Mouse (Mus musculus): ENCODE measurements around the gene Dap. TPM values are rescaled to one million over a fixed set of nuclear protein-coding genes. Genes with fewer than 3 reads are reported as not detected.

The Dap gene
- polyA plus RNA-seq, 1 experiment = 21.9 TPM

DNA sequence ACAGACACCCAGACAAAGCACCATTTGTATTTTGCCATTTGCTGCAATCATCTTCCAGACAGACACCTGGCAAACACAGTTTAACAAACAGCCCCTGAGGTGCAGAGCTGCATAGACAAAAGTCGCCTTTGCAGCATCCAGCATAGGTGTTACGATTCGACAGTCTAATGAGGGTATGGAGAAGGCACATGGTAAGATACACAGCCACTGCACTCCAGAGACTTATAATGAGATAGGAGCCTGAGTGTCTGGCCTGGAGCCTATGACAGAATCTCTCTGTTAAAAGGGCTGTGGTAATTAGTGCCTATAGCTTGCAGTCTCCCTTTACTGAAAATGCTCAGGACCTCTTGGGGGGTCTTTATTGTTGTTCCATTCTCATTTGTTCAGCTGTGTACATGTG is 26.6 kb downstream of the Dap start:
- Histone ChIP-seq H3K27ac (ENCODE audit: insufficient read depth, low read length) (no peak overlapping the region), H3K4me1 (ENCODE audit: control insufficient read depth, insufficient read depth, low read length) (peaks cover 17% of the 10 kb centered on the region), H3K27me3 (ENCODE audit: control insufficient read depth, insufficient read depth, low read length) (no peaks in the 10 kb centered on the region), H3K4me3 (replicated peaks; ENCODE audit: insufficient read depth, low read depth, low read length) (no peak overlapping the region)
- DNase-seq = no peak
- WGBS = 79% methylated on average over 3 of the region's 3 CpGs
- no peak for TF ChIP-seq CTCF (IDR thresholded peaks at IDR 0.05; ENCODE audit: borderline replicate concordance, insufficient read depth, low read depth, low read length)
- TF ChIP-seq POLR2A (IDR thresholded peaks at IDR 0.05; ENCODE audit: borderline replicate concordance, insufficient read depth, low read length) = no peak

DNA sequence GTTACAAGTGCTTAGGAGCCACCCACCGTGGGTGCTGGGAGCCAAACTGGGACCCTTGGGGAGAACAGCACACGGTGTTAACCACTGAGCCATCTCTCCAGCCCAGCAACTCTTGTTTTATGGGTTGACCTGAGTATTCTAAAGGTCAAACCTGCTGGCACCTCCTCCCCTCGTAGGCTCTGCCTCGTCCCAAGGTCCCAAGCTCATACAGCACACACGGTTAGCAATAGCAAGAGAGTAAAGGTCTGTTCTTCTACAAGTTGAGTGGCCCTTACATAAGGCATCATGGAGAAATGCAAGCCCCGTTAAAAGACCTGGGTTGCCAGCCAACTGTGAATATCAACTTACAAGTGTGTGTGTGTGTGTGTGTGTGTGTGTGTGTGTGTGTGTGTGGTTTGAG is 27.1 kb downstream of the Dap start:
- DNase-seq = no peak
- Histone ChIP-seq H3K4me3 (replicated peaks; ENCODE audit: insufficient read depth, low read depth, low read length) (no peak overlapping the region), H3K4me1 (ENCODE audit: control insufficient read depth, insufficient read depth, low read length) (peaks cover 17% of the 10 kb centered on the region), H3K27ac (ENCODE audit: insufficient read depth, low read length) (no peak overlapping the region), H3K27me3 (ENCODE audit: control insufficient read depth, insufficient read depth, low read length) (no peaks in the 10 kb centered on the region)
- TF ChIP-seq CTCF (IDR thresholded peaks at IDR 0.05; ENCODE audit: borderline replicate concordance, insufficient read depth, low read depth, low read length) (no peak), POLR2A (IDR thresholded peaks at IDR 0.05; ENCODE audit: borderline replicate concordance, insufficient read depth, low read length) (no peak)
- WGBS = 92% methylated on average over 6 of the region's 6 CpGs

DNA sequence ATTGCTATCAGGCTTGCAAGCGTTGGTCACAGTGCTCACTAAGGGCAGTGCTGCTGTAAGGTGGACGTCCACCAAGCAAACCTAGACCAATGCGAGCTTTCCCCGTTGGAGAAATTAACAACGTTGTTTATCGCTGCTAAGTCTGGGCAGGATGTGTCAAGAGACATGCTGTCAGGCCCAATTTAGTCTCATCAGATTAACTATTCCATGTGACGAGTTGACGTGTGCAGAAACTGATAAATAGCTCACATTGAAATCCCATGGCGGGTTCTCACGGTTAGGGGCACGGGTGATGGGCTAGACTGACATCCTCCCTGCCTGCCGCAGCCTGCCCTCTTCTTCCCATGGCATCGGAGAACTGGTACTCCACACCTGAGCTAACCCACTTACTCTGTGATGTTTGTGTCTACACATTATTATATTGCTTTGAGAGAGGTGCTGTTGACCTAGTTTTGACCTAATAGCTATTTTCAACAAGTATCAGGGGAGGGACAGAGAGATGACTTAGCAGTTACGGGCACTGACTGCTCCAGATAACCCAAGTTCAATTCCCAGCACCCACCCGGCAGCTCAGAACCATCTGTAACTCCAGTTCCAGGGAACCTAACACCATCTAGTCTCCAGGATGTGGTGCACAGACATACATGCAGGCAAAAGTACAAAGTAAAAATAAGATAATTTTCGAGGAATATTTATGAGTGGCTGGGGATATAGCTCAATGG is 28.6 kb downstream of the Dap start:
- TF ChIP-seq POLR2A (IDR thresholded peaks at IDR 0.05; ENCODE audit: borderline replicate concordance, insufficient read depth, low read length) = no peak
- no peak for TF ChIP-seq CTCF (IDR thresholded peaks at IDR 0.05; ENCODE audit: borderline replicate concordance, insufficient read depth, low read depth, low read length)
- 83% methylated on average over 16 of the region's 16 CpGs for WGBS
- H3K4me3 ChIP-seq (replicated peaks; ENCODE audit: insufficient read depth, low read depth, low read length) = no peak overlapping the region
- no peak for DNase-seq
- no peak overlapping the region for H3K27ac ChIP-seq (ENCODE audit: insufficient read depth, low read length)
- no peaks in the 10 kb centered on the region for H3K27me3 ChIP-seq (ENCODE audit: control insufficient read depth, insufficient read depth, low read length)
- 0 out of 2 replicates have a peak, but pooled peaks cover 6% of the 10 kb centered on the region for H3K4me1 ChIP-seq (ENCODE audit: control insufficient read depth, insufficient read depth, low read length)

DNA sequence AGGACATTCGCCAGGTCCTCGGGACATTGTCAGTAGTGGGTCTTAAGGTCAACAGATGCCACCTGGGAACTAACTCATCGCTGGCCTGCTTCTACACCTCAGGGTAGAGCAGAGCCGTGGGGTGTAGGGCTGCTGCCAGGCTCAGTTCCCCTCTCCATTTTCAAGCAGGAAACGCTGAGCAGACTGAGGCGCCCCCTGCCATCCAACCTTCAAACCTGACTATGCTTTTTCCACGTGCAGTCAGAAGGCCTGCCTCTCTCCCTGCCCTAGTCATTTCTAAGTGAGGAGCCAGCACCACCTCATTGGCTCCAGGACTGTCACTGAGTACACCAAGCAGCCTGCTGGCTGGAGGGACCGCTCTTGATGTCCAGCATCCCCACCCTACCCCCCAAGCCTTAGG is 29.3 kb downstream of the Dap start:
- DNase-seq = no peak
- TF ChIP-seq CTCF (IDR thresholded peaks at IDR 0.05; ENCODE audit: borderline replicate concordance, insufficient read depth, low read depth, low read length) = no peak
- no peak for TF ChIP-seq POLR2A (IDR thresholded peaks at IDR 0.05; ENCODE audit: borderline replicate concordance, insufficient read depth, low read length)
- H3K4me1 ChIP-seq (ENCODE audit: control insufficient read depth, insufficient read depth, low read length) = 0 out of 2 replicates have a peak, but pooled peaks cover 4% of the 10 kb centered on the region
- 50% methylated on average over 8 of the region's 8 CpGs for WGBS
- H3K27ac ChIP-seq (ENCODE audit: insufficient read depth, low read length) = no peak overlapping the region
- H3K4me3 ChIP-seq (replicated peaks; ENCODE audit: insufficient read depth, low read depth, low read length) = no peak overlapping the region
- no peaks in the 10 kb centered on the region for H3K27me3 ChIP-seq (ENCODE audit: control insufficient read depth, insufficient read depth, low read length)

DNA sequence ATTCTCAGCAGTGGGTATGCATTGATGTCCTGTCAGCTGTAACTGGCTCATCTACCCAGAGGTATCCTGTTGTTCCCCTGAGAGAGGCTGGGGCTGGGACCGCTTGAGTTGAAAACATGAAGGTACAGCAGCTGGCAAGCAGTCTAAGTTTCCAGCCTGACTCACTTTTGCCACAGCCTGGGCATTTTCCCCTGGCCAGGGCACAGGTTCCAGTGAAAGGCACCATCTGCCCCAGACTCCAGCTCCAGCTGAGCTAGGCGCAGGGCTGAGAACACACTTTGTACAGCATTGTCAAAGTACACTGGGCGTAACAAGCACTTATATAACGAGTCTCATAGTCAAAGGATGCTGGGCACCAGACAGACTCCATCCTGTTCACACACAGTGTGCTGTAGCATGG is 29.8 kb downstream of the Dap start:
- H3K4me1 ChIP-seq (ENCODE audit: control insufficient read depth, insufficient read depth, low read length) = no peaks in the 10 kb centered on the region
- TF ChIP-seq POLR2A (IDR thresholded peaks at IDR 0.05; ENCODE audit: borderline replicate concordance, insufficient read depth, low read length) = no peak
- TF ChIP-seq CTCF (IDR thresholded peaks at IDR 0.05; ENCODE audit: borderline replicate concordance, insufficient read depth, low read depth, low read length) = no peak
- no peak for DNase-seq
- H3K27ac ChIP-seq (ENCODE audit: insufficient read depth, low read length) = no peak overlapping the region
- 83% methylated on average over 4 of the region's 4 CpGs for WGBS
- H3K27me3 ChIP-seq (ENCODE audit: control insufficient read depth, insufficient read depth, low read length) = no peaks in the 10 kb centered on the region
- H3K4me3 ChIP-seq (replicated peaks; ENCODE audit: insufficient read depth, low read depth, low read length) = no peak overlapping the region

DNA sequence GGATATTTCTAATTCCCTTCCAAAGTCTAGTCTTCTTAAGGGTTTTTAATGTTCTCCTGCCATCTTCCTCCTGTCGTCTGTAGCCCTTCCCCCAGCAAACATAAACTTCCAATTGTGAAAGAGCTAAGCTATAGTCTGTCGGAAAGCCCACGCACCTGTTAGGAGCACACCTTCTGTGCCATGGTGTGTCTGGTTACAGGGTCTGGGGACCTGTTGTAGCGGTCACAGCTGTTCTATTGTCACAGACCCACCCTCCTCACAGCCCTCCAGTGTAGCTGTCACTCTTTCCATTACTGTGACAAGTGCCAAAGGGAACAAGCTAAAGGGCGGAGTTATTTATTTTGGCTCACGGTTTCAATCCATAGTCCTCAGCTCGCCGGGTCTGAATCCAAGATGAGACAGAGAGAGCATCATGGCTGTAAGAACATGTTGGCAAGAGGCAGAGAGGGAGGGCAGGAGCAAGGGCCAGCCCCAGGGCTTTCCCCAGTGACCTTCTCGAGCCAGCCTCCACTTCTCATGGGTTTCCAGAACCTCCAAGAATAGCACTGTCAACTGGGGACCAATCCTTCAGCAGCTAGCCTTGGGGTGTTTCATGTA is 30.9 kb downstream of the Dap start:
- no peaks in the 10 kb centered on the region for H3K27me3 ChIP-seq (ENCODE audit: control insufficient read depth, insufficient read depth, low read length)
- TF ChIP-seq CTCF (IDR thresholded peaks at IDR 0.05; ENCODE audit: borderline replicate concordance, insufficient read depth, low read depth, low read length) (no peak), POLR2A (IDR thresholded peaks at IDR 0.05; ENCODE audit: borderline replicate concordance, insufficient read depth, low read length) (no peak)
- no peak overlapping the region for H3K4me3 ChIP-seq (replicated peaks; ENCODE audit: insufficient read depth, low read depth, low read length)
- no peak overlapping the region for H3K27ac ChIP-seq (ENCODE audit: insufficient read depth, low read length)
- H3K4me1 ChIP-seq (ENCODE audit: control insufficient read depth, insufficient read depth, low read length) = no peaks in the 10 kb centered on the region
- no peak for DNase-seq
- 90% methylated on average over 9 of the region's 9 CpGs for WGBS

DNA sequence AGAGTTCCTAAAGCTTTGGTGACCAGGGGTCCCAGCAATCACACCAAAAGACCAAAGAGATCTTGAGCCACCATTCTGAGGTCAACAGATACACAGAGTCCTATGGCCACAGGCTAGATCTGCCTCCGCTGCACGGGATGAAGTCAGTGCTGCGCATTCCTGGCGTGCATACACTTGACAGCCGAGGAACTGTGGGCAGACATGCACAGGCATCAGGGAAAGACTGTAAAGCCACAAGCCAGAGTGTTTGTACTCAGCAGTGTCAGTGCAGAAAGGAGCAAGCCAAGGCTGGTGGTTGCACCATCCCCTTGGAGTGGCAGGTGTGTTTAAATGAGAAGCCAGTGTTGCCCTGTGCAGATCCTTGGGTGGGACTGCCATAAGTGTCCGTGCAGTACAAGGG is 31.6 kb downstream of the Dap start:
- H3K27ac ChIP-seq (ENCODE audit: insufficient read depth, low read length) = no peak overlapping the region
- no peak overlapping the region for H3K4me3 ChIP-seq (replicated peaks; ENCODE audit: insufficient read depth, low read depth, low read length)
- H3K4me1 ChIP-seq (ENCODE audit: control insufficient read depth, insufficient read depth, low read length) = no peaks in the 10 kb centered on the region
- no peak for TF ChIP-seq POLR2A (IDR thresholded peaks at IDR 0.05; ENCODE audit: borderline replicate concordance, insufficient read depth, low read length)
- DNase-seq = no peak
- H3K27me3 ChIP-seq (ENCODE audit: control insufficient read depth, insufficient read depth, low read length) = no peaks in the 10 kb centered on the region
- 76% methylated on average over 6 of the region's 6 CpGs for WGBS

DNA sequence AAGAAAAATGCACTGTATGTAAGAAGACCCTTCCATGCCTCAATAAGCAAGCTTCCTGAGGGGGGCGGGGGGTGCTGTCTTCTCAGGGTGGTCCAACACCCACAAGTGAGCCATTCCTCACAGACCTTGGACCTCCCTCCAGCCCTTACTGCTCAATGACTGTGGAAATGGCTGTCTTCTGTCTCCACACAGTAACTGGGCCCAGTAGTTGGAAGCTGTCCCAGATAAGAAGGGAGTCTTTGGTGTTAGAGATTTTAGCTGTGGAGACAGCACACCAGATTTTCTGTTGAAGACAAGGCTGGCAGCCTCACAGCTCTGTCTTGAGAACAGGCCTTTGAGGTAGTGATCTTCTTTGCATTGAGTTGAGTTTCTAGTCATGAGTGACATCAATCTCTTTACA is 33.2 kb downstream of the Dap start:
- Histone ChIP-seq H3K27me3 (ENCODE audit: control insufficient read depth, insufficient read depth, low read length) (no peaks in the 10 kb centered on the region), H3K27ac (ENCODE audit: insufficient read depth, low read length) (no peak overlapping the region), H3K4me3 (replicated peaks; ENCODE audit: insufficient read depth, low read depth, low read length) (no peak overlapping the region), H3K4me1 (ENCODE audit: control insufficient read depth, insufficient read depth, low read length) (no peaks in the 10 kb centered on the region)
- WGBS = 96% methylated on average over 1 of the region's 1 CpGs
- DNase-seq = no peak
- TF ChIP-seq POLR2A (IDR thresholded peaks at IDR 0.05; ENCODE audit: borderline replicate concordance, insufficient read depth, low read length) (no peak), CTCF (IDR thresholded peaks at IDR 0.05; ENCODE audit: borderline replicate concordance, insufficient read depth, low read depth, low read length) (no peak)

Measured in cerebellum, adult 2 months (tissue).